Mouse (Mus musculus) liver, embryonic 14.5 days (tissue): Measurements from ENCODE around the gene Htr3b. TPM values are rescaled to one million over a fixed set of nuclear protein-coding genes. Genes with fewer than 3 reads are reported as not detected.

Experiments used
- ATAC-seq: fragments of 200-750 bp; cut with Nextera tagmentation; 2 replicates; pipeline ENCODE4 v1.8.0; 2017; ENCODE audit warnings: moderate number of reproducible peaks, mild to moderate bottlenecking, moderate library complexity; ENCODE audit not compliant: insufficient read depth
- DNase-seq, 3 experiments: peaks; one replicate each; pipeline ENCODE4 v3.0.0-alpha.2; 2012 to 2013; ENCODE audit warnings: low read depth in 3 of 3, low spot score in 3 of 3
- H3K27ac ChIP-seq: fragments of 300-500 bp; sonication (generic); 2 replicates; pipeline ENCODE4 v1.5.1; 2014; ENCODE audit warnings: moderate library complexity, mild to moderate bottlenecking, control low read depth, inconsistent platforms
- H3K27me3 ChIP-seq: fragments of 300-500 bp; sonication (generic); 2 replicates; pipeline ENCODE4 v1.6.1; 2014; ENCODE audit warnings: mild to moderate bottlenecking, low read length, moderate library complexity; ENCODE audit not compliant: control insufficient read depth, insufficient read depth
- H3K36me3 ChIP-seq: fragments of 300-500 bp; sonication (generic); replicated peaks from 2 replicates; pipeline ENCODE4 v1.6.1; 2014; ENCODE audit warnings: low read depth; ENCODE audit not compliant: control insufficient read depth, insufficient read depth
- H3K4me1 ChIP-seq, 2 experiments: fragments of 200-500 bp in 1 of 2; fragments of 300-500 bp in 1 of 2; sonication (generic) in 1 of 2; replicated peaks; 2 replicates each; pipeline ENCODE4 v1.6.1; 2012 to 2014; ENCODE audit warnings: antibody characterized with exemption in 1 of 2, inconsistent platforms in 1 of 2, low read length in 1 of 2; ENCODE audit not compliant: control insufficient read depth in 2 of 2, insufficient read depth in 2 of 2
- H3K4me2 ChIP-seq: fragments of 300-500 bp; sonication (generic); 2 replicates; pipeline ENCODE4 v1.6.1; 2014; ENCODE audit warnings: low read depth, mild to moderate bottlenecking, control low read depth, moderate library complexity
- H3K4me3 ChIP-seq, 2 experiments: fragments of 200-500 bp in 1 of 2; fragments of 300-500 bp in 1 of 2; sonication (generic) in 1 of 2; 2 replicates each; pipeline ENCODE4 v1.5.1; 2012 to 2014; ENCODE audit warnings: low read depth in 2 of 2, low read length in 2 of 2, mild to moderate bottlenecking in 2 of 2, control low read depth in 1 of 2, inconsistent platforms in 1 of 2, moderate library complexity in 1 of 2; ENCODE audit not compliant: insufficient read depth in 1 of 2
- H3K9ac ChIP-seq: fragments of 300-500 bp; sonication (generic); replicated peaks from 2 replicates; pipeline ENCODE4 v1.6.1; 2014; ENCODE audit warnings: mild to moderate bottlenecking, control low read depth, moderate library complexity
- H3K9me3 ChIP-seq: fragments of 300-500 bp; sonication (generic); 2 replicates; pipeline ENCODE4 v1.6.1; 2016; ENCODE audit warnings: low read length, mixed read lengths; ENCODE audit not compliant: control insufficient read depth
- CTCF ChIP-seq: IDR thresholded peaks from 2 replicates; pipeline ENCODE4 v1.5.1; 2016; ENCODE audit warnings: antibody characterized with exemption, low read depth, control low read depth
- EP300 ChIP-seq: IDR thresholded peaks from 2 replicates; pipeline ENCODE4 v1.6.1; 2016; ENCODE audit warnings: antibody characterized with exemption, low read depth
- WGBS: fragments of 180-500 bp; shearing (Covaris S2); extraction: QIAGEN DNeasy Blood & Tissue Kit; methylation state at CpG from one replicate; pipeline ENCODE4 v1.1.7; 2014; ENCODE audit not compliant: insufficient replicate concordance; 5-methylcytosine and 5-hydroxymethylcytosine counted together
- polyA plus RNA-seq, 2 experiments: library from polyadenylated mRNA; depleted of rRNA in 1 of 2; stranded (reverse) in 1 of 2; unstranded in 1 of 2; fragments of >200 nt; fragmentation: Nextera tagmentation in 1 of 2; extraction: Ambion mirVana in 1 of 2; gene quantifications; 2 replicates each; pipeline versions ENCODE4 v1.2.1 to v1.2.3; 2012 to 2014

Htr3b gene
- polyA plus RNA-seq, 2 experiments = 0.01 TPM; not detected in 1

- TF ChIP-seq CTCF (no peak), EP300 (no peak)
- H3K4me2 ChIP-seq = no peak overlapping the region
- DNase-seq (no peak), ATAC-seq (no peak)
- H3K36me3 ChIP-seq = no peaks in the 10 kb centered on the region
- H3K4me1 ChIP-seq = no peaks in the 10 kb centered on the region
- no peak overlapping the region for H3K27ac ChIP-seq
- no peak overlapping the region for H3K9ac ChIP-seq
- WGBS = 53% methylated on average over 5 of the region's 5 CpGs
- no peaks in the 10 kb centered on the region for H3K27me3 ChIP-seq
- H3K9me3 ChIP-seq = no peaks in the 10 kb centered on the region
- H3K4me3 ChIP-seq = no peak overlapping the region
These were observed 60.4 kb downstream of the Htr3b start for GRCm38 (mm10) chr9:48904421-48904820.

GRCm38 (mm10) chr9:48903766-48904165 lies 61.0 kb downstream of the Htr3b start:
- DNase-seq = no peak

GRCm38 (mm10) chr9:48898551-48898950 lies 66.2 kb downstream of the Htr3b start:
- ATAC-seq (no peak), DNase-seq (no peak)
- Histone ChIP-seq H3K27me3 (no peaks in the 10 kb centered on the region), H3K9me3 (no peaks in the 10 kb centered on the region), H3K27ac (no peak overlapping the region), H3K36me3 (no peaks in the 10 kb centered on the region), H3K4me1 (no peaks in the 10 kb centered on the region), H3K9ac (no peak overlapping the region), H3K4me3 (no peak overlapping the region), H3K4me2 (no peak overlapping the region)
- WGBS = 13% methylated on average over 8 of the region's 8 CpGs
- no peak for TF ChIP-seq EP300
- no peak for TF ChIP-seq CTCF

More at GRCm38 (mm10) chr9:48903766-48904165, 61.0 kb downstream of the Htr3b start:
- TF ChIP-seq CTCF = no peak
- TF ChIP-seq EP300 = no peak
- no peaks in the 10 kb centered on the region for H3K4me1 ChIP-seq
- H3K9me3 ChIP-seq = no peaks in the 10 kb centered on the region
- no peak for ATAC-seq
- no peak overlapping the region for H3K9ac ChIP-seq
- H3K27ac ChIP-seq = no peak overlapping the region
- WGBS = 54% methylated on average over 2 of the region's 2 CpGs
- no peak overlapping the region for H3K4me3 ChIP-seq
- no peak overlapping the region for H3K4me2 ChIP-seq
- H3K27me3 ChIP-seq = no peaks in the 10 kb centered on the region
- no peaks in the 10 kb centered on the region for H3K36me3 ChIP-seq

DNA sequence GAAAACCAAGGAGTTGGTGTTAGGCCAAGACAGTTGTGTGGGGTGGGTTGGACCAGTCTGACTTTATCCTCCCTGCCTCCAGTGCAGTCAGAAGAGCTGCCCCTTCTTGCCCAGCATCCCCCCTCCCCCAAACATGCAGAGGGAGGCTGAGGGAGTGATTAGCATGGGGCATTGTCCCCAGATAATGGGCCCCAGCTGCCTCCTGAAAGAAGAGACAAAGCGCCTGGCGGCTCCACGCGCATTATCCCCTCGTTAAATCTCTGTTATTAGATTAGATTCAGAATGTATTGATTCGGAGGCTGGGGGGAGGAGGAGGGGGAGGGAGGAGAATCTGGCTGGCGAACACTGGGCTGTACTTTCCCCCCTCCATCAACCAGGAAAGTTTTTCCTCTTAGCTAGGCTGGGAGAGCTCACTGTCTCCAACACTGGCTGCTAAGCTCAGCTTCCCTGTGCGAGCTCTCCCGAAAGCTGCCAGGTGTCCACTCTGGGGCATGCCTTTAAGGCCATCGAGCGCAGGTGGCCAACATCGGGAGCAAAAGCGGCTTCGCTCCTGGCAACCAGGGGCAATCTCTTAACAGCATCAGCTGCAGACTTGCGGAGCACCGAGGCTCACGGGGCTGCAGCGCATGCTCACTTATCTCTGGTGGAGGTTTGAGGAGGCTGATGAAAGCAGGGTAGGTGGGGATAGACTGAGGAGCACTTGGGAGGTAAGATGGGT lies 68.8 kb downstream of the Htr3b start:
- TF ChIP-seq EP300 = no peak
- TF ChIP-seq CTCF = no peak
- Histone ChIP-seq H3K9ac (no peak overlapping the region), H3K4me3 (no peak overlapping the region), H3K27ac (no peak overlapping the region), H3K27me3 (no peaks in the 10 kb centered on the region), H3K4me1 (no peaks in the 10 kb centered on the region), H3K9me3 (no peaks in the 10 kb centered on the region), H3K4me2 (no peak overlapping the region), H3K36me3 (no peaks in the 10 kb centered on the region)
- ATAC-seq (no peak), DNase-seq (no peak)
- 33% methylated on average over 18 of the region's 18 CpGs for WGBS

- Histone ChIP-seq H3K9ac (no peak overlapping the region), H3K27ac (no peak overlapping the region), H3K36me3 (no peaks in the 10 kb centered on the region), H3K27me3 (no peaks in the 10 kb centered on the region), H3K4me1 (no peaks in the 10 kb centered on the region), H3K4me2 (no peak overlapping the region), H3K9me3 (no peaks in the 10 kb centered on the region), H3K4me3 (no peak overlapping the region)
- TF ChIP-seq EP300 = no peak
- 63% methylated on average over 6 of the region's 6 CpGs for WGBS
- ATAC-seq (no peak), DNase-seq (no peak)
These were observed 70.0 kb downstream of the Htr3b start for GRCm38 (mm10) chr9:48894755-48895154.
